Mouse (Mus musculus) megakaryocyte, embryonic 14.5 days (primary cell): ENCODE measurements around the gene 4933412E24Rik. TPM values are rescaled to one million over a fixed set of nuclear protein-coding genes. Genes with fewer than 3 reads are reported as not detected.

Experiments used
- H3K27me3 ChIP-seq: replicated peaks from 2 replicates; pipeline ENCODE3; 2012; ENCODE audit warnings: inconsistent platforms
- H3K36me3 ChIP-seq: replicated peaks from 2 replicates; pipeline ENCODE3; 2012; ENCODE audit warnings: low read length, inconsistent platforms, mixed read lengths
- H3K4me1 ChIP-seq: 2 replicates; pipeline ENCODE4 v1.6.1; 2012; ENCODE audit warnings: inconsistent platforms
- H3K4me3 ChIP-seq: replicated peaks from 2 replicates; pipeline ENCODE3; 2012; ENCODE audit warnings: moderate library complexity, mild to moderate bottlenecking, inconsistent platforms
- H3K9me3 ChIP-seq: 2 replicates; pipeline ENCODE4 v1.6.1; 2012; ENCODE audit warnings: inconsistent platforms
- FLI1 ChIP-seq: IDR thresholded peaks from 2 replicates; pipeline ENCODE4 v1.6.1; 2012; ENCODE audit warnings: low read length, inconsistent platforms, mixed read lengths
- GATA1 ChIP-seq: IDR thresholded peaks from 3 replicates; pipeline ENCODE4 v1.6.1; 2012; ENCODE audit warnings: mixed read lengths, low read length, inconsistent platforms, borderline replicate concordance
- polyA plus RNA-seq: library from polyadenylated mRNA; stranded (reverse); fragments of >175 nt; gene quantifications from 2 replicates; pipeline ENCODE4 v1.2.3, GENCODE M21; 2012; ENCODE audit warnings: low replicate concordance; ENCODE audit not compliant: insufficient read depth

Gene 4933412E24Rik
- polyA plus RNA-seq = not detected in 2 replicates

DNA sequence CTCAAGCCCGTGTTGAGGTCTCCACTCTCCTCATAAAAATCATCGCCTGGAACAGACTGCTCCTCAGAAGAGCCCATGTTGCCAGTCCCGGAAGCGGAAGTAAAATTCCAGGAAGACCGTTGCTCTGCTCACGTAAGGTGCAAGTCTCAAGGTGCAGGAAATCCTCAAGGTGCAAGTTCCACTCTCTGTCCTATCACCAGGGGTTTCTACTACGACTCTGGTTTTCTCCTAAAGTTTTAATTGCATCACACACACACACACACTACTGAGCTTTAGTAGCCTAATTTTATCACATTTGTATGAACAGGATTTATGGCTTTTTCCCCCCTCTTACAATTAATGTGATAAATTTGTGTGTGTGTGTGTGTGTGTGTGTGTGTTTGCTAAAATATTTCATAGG, at the start of gene 4933412E24Rik:
4933412E24Rik (minus strand) TSS at position 101 of the 400 bp plus-strand sequence.
- Histone ChIP-seq H3K4me3 (no peak within 1 kb of the TSS), H3K36me3 (no peaks in the 10 kb centered on the region), H3K9me3 (peaks cover 8% of the 10 kb centered on the region; the same call in 1 of the 2 replicates), H3K4me1 (no peaks in the 10 kb centered on the region), H3K27me3 (no peaks in the 10 kb centered on the region)
- TF ChIP-seq FLI1 (no peak), GATA1 (no peak)

DNA sequence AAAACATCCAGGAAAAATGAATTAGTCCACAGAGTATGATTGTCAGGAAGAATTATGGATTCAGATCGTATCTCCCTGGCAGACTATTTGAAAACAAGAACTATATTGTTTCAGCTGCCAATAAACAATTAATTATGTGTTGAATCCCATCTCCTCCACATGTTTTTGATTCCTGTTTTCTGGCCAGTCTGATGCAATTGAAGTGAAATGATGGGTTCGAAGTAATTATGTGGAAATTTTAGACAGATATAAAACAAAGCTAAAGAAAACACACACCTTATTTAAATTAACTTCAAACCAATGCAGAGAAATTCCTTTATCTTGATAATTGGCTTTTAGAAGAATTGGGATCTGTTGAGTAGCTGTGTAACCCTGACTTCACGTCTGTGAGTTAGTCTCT, 14.3 kb upstream of the 4933412E24Rik start:
- no peaks in the 10 kb centered on the region for H3K36me3 ChIP-seq

DNA sequence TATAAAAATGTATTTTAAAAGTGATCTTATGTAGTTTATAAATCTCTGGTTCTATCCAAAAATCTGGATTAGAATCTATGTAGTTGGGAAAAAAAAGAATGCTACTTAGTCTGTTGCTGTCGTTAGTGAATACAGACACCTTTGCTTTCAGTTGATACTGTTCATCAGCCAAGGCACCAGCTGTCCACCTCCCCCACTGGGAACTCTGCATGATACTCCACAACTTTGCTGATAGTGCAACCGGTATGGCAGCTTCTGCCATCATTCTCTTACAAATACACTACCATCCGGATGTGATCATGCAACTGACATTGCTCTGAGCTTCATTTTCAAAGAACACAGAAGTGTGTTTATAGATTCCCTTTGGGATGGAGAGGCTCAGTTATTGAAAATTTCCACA, 4.8 kb upstream of the 4933412E24Rik start:
- peaks cover 2% of the 10 kb centered on the region; the same call in 1 of the 2 replicates for H3K9me3 ChIP-seq
- TF ChIP-seq GATA1 (no peak), FLI1 (no peak)
- H3K4me1 ChIP-seq = no peaks in the 10 kb centered on the region
- no peaks in the 10 kb centered on the region for H3K27me3 ChIP-seq
- no peak overlapping the region for H3K4me3 ChIP-seq
- H3K36me3 ChIP-seq = no peaks in the 10 kb centered on the region

More for the DNA sequence above, 14.3 kb upstream of the 4933412E24Rik start:
- no peak overlapping the region for H3K4me3 ChIP-seq
- no peak for TF ChIP-seq GATA1
- no peak for TF ChIP-seq FLI1
- H3K27me3 ChIP-seq = no peaks in the 10 kb centered on the region
- no peaks in the 10 kb centered on the region for H3K9me3 ChIP-seq
- H3K4me1 ChIP-seq = no peaks in the 10 kb centered on the region

DNA sequence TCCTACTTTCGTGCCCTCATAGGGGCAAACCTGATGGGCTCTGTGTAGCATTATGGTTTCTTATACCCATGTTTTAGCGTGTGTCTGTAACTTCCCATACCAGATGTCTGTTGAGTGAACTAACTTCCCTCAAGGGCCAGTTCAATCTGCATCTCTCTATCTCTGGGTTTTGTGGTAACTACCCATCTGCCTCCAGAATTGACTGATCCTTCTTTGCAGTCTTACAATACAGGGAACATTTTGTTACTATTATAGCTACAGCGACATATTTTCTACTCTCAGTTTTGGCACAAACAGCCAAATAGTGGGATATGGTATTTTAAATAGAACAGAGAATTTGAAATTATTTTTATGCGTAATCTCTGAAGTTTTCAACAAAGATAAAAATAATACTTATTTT, 6.2 kb downstream of the 4933412E24Rik start:
- Histone ChIP-seq H3K36me3 (no peaks in the 10 kb centered on the region), H3K9me3 (no peaks in the 10 kb centered on the region), H3K4me1 (no peaks in the 10 kb centered on the region), H3K4me3 (no peak overlapping the region), H3K27me3 (no peaks in the 10 kb centered on the region)
- no peak for TF ChIP-seq GATA1
- no peak for TF ChIP-seq FLI1

DNA sequence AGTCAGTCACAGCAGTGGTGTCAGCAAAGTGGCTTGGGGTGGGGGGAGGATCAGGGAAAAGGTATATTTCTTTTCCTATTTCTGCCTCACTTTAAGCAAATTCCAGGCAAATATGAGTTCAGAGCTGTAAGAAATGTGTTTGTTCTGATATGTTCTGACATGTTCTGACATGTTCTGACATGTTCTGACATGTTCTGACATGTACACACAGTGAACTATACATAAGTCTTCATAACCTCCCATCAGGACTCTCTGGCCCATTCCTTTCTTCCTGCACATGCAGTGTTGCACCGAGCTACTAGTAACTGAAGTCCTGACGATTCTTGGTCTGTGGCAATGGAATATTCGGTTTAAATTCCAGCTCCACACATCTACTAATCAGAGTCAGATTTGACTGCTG, 6.8 kb downstream of the 4933412E24Rik start:
- TF ChIP-seq FLI1 (no peak), GATA1 (no peak)
- Histone ChIP-seq H3K36me3 (no peaks in the 10 kb centered on the region), H3K4me3 (no peak overlapping the region), H3K9me3 (no peaks in the 10 kb centered on the region), H3K27me3 (no peaks in the 10 kb centered on the region), H3K4me1 (no peaks in the 10 kb centered on the region)

DNA sequence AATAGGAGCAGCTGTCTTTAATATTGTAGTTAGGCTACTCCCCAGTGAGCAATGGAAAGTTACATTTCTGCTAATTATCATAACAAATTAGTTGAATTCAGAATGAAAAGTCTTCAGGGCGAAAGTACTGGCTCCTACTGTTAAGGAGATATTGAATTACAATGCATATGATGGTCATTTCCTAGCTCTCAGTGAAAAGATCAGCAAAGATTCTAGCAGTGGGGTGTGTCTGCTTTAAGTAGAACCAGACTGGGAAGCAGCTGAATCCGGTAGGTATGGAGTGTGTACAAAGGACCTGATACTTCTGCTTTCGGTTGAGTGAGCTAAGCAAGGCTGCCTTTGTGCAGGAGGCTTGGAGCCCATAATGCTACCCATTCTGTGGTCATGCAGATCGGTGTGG, 32.6 kb downstream of the 4933412E24Rik start:
- Histone ChIP-seq H3K9me3 (no peaks in the 10 kb centered on the region), H3K4me3 (no peak overlapping the region), H3K4me1 (no peaks in the 10 kb centered on the region), H3K27me3 (no peaks in the 10 kb centered on the region), H3K36me3 (no peaks in the 10 kb centered on the region)
- TF ChIP-seq FLI1 (no peak), GATA1 (no peak)

DNA sequence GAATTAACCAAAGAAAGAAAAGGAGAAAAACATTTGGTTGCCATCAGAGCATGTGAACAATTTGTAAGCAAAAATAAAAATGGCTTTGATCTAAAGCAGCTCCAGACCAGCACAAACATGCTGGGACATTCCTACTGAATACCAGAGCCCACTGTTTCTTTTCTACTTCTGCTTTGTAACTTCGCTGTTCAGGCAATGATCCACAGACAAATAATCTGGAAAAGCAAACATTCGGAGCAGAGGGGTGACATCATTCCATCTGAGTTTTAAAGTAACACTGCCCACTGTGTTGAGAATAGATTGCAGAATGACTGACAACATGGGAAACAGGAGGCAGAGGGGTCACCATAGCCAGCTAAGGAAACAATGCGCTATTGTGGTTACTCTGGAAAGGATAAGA, 41.1 kb downstream of the 4933412E24Rik start:
- Histone ChIP-seq H3K9me3 (no peaks in the 10 kb centered on the region), H3K4me3 (no peak overlapping the region), H3K36me3 (no peaks in the 10 kb centered on the region), H3K27me3 (no peaks in the 10 kb centered on the region), H3K4me1 (no peaks in the 10 kb centered on the region)
- TF ChIP-seq GATA1 = no peak
- TF ChIP-seq FLI1 = no peak

DNA sequence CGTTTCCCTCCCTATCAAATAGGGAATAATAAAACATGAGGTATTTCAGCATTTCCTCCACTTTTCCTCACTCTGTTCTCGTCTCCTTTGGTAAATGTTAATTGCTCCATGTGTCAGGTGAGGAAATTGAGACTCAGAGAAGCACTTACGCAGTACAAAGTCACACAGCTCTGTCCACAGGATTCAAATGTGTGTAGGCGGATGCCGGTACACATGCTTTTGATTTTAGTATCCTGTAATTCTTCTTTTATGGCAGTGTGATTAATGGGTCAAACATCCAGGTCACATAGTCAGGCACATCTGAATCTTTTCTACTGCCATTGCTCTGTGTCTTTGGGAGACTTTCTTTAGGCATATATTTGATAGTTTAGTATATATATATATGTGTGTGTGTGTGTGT, 41.8 kb downstream of the 4933412E24Rik start:
- H3K9me3 ChIP-seq = no peaks in the 10 kb centered on the region
- TF ChIP-seq GATA1 = no peak
- no peak for TF ChIP-seq FLI1
- H3K36me3 ChIP-seq = no peaks in the 10 kb centered on the region
- H3K4me1 ChIP-seq = no peaks in the 10 kb centered on the region
- no peak overlapping the region for H3K4me3 ChIP-seq
- H3K27me3 ChIP-seq = no peaks in the 10 kb centered on the region

DNA sequence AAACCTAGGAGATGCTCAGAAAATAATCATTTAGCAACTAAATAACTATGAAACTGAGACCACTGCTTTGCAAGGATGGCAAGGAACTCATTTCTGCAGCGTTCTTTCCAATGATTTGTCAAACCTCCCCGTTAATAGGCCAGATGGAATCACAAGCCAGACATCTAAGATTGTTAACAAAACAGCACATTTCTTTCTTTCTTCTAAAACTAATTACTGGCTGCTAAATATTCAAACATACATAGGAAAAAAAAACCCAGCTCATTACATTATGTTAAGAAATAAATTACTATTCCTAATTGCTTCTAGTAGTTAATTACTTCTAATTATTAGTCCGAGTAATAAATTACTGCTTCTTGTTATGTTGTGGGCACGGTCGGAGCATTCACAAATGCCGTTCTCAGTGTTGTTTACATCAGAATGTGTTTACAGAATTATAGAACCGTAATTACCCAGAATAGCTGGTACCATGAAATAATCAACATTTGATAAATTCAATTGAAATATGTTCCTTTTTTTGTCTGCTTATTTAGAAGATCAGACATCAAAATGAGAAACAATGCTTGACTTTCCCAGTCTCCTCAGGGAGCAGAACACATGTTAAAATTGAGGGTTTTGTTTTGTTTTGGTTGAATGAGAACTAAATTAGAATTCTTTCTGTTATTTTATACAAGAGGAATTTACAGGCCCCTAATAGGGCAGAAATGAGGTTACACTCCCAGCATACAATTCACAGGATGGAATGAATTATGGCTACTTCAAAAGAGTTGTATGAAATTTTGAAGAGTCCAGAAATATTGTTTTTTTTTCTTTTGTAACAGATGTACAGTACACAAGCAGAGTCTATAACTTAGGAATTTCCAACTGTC, 42.5 kb downstream of the 4933412E24Rik start:
- no peaks in the 10 kb centered on the region for H3K36me3 ChIP-seq
- H3K27me3 ChIP-seq = no peaks in the 10 kb centered on the region
- no peaks in the 10 kb centered on the region for H3K4me1 ChIP-seq
- TF ChIP-seq FLI1 = no peak
- no peak for TF ChIP-seq GATA1
- no peak overlapping the region for H3K4me3 ChIP-seq
- H3K9me3 ChIP-seq = no peaks in the 10 kb centered on the region
